ENCODE assay signal across 12 mouse cellular contexts in genomic region chr2:69857882-69858281, GRCm38 (mm10). TPM values are rescaled to one million over a fixed set of nuclear protein-coding genes. Genes with fewer than 3 reads are reported as not detected.
DNase-seq lines count a peak whose midpoint lies in the region; ATAC-seq and TF ChIP-seq lines count a peak whose summit lies in the region.
"Had no signal": no experiment of that assay in that cellular context is flagged by ENCODE, and none has a peak within 500 bp of the region (broad histone marks: within the 10 kb centered on the region; RNA-seq: fewer than 3 reads in every experiment).

No protein-coding gene starts in this region.

- no peak for ATAC-seq in forebrain, postnatal 0 days
- ATAC-seq in forebrain, embryonic 11.5 days (replicated peaks; ENCODE audit: low FRiP score), result no peak
- ATAC-seq in inflammation-experienced regulatory T-cells, adult 6 months, result no peak

- 0 out of 2 replicates have a peak, but pooled peaks cover 7% of the 10 kb centered on the region for H3K4me1 ChIP-seq in forebrain, postnatal 0 days (ENCODE audit: insufficient read depth)
- H3K4me1 ChIP-seq in forebrain, embryonic 11.5 days (replicated peaks; ENCODE audit: control insufficient read depth, insufficient read depth, low read length), result no peaks in the 10 kb centered on the region
- H3K4me1 ChIP-seq in lung, adult 2 months (ENCODE audit: control insufficient read depth, insufficient read depth, low read length), result no peaks in the 10 kb centered on the region

- no peak overlapping the region for H3K27ac ChIP-seq in forebrain, postnatal 0 days (ENCODE audit: low read depth, low read length)
- H3K27ac ChIP-seq in forebrain, embryonic 11.5 days (ENCODE audit: low read depth, low read length), result no peak overlapping the region
- H3K27ac ChIP-seq: heart, embryonic 15.5 days had no signal

- no peak overlapping the region for H3K9ac ChIP-seq in forebrain, postnatal 0 days
- no peak overlapping the region for H3K9ac ChIP-seq in forebrain, embryonic 11.5 days (ENCODE audit: low read length)
- H3K9ac ChIP-seq: heart, embryonic 15.5 days had no signal

- 72% methylated on average over 1 of the region's 1 CpGs for WGBS in forebrain, postnatal 0 days
- 76% methylated on average over 1 of the region's 1 CpGs for WGBS in forebrain, embryonic 11.5 days
- WGBS in lung, adult 2 months, result 70% methylated on average over 1 of the region's 1 CpGs

- no peaks in the 10 kb centered on the region for H3K27me3 ChIP-seq in forebrain, postnatal 0 days (ENCODE audit: insufficient read depth, low read length)
- H3K27me3 ChIP-seq in forebrain, embryonic 11.5 days (ENCODE audit: control insufficient read depth, insufficient read depth, low read length), result no peaks in the 10 kb centered on the region
- H3K27me3 ChIP-seq: heart, embryonic 15.5 days had no signal

- no peaks in the 10 kb centered on the region for H3K36me3 ChIP-seq in forebrain, postnatal 0 days (ENCODE audit: insufficient read depth)
- H3K36me3 ChIP-seq in forebrain, embryonic 11.5 days (ENCODE audit: control insufficient read depth, insufficient read depth, low read length), result no peaks in the 10 kb centered on the region
- H3K36me3 ChIP-seq: heart, embryonic 15.5 days had no signal

- H3K4me3 ChIP-seq in forebrain, postnatal 0 days (ENCODE audit: low read depth, low read length), result no peak overlapping the region
- no peak overlapping the region for H3K4me3 ChIP-seq in forebrain, embryonic 11.5 days (ENCODE audit: low read depth, low read length)
- no peak overlapping the region for H3K4me3 ChIP-seq in lung, adult 2 months (replicated peaks; ENCODE audit: extremely low read depth, low read depth, low read length)
- H3K4me3 ChIP-seq: heart, embryonic 15.5 days had no signal

- peak; percentile 31; the same call in 1 of the 2 replicates for TF ChIP-seq CTCF in forebrain, postnatal 0 days (IDR thresholded peaks at IDR 0.05; ENCODE audit: low read depth)
- peak; percentile 12; the same call in 1 of the 2 replicates for TF ChIP-seq CTCF in lung, adult 2 months (IDR thresholded peaks at IDR 0.05; ENCODE audit: insufficient read depth, low read length)

- TF ChIP-seq POLR2A in lung, adult 2 months (IDR thresholded peaks at IDR 0.05; ENCODE audit: borderline replicate concordance, extremely low read depth, low read depth, low read length), result no peak

- no peaks in the 10 kb centered on the region for H3K9me3 ChIP-seq in forebrain, postnatal 0 days (ENCODE audit: low read length)
- no peaks in the 10 kb centered on the region for H3K9me3 ChIP-seq in forebrain, embryonic 11.5 days (ENCODE audit: control insufficient read depth, low read length)
- H3K9me3 ChIP-seq: heart, embryonic 15.5 days had no signal

- DNase-seq in forebrain, postnatal 0 days, result no peak
- DNase-seq in forebrain, embryonic 11.5 days (ENCODE audit: low spot score), result no peak
- no peak for DNase-seq in lung, adult 2 months
- DNase-seq in lung, postnatal 4 days, result no peak
- peak; percentile 34 for DNase-seq in ES-CJ7 (ENCODE audit: low read depth, low spot score)
- DNase-seq in embryo, embryonic 10.5 days (ENCODE audit: low spot score), result peak; percentile 31
- no peak for DNase-seq in right cerebral cortex, postnatal 4 days
- DNase-seq: adrenal gland, postnatal 10 days; cerebellum, postnatal 10 days; gastrocnemius, postnatal 10 days had no signal

- H3K4me2 ChIP-seq in forebrain, postnatal 0 days (ENCODE audit: low read depth), result no peak overlapping the region
- H3K4me2 ChIP-seq in forebrain, embryonic 11.5 days (ENCODE audit: low read depth, low read length, severe bottlenecking), result no peak overlapping the region
- H3K4me2 ChIP-seq: heart, embryonic 15.5 days had no signal

RNA-seq across cellular contexts. Expression of gene Ssb, which starts 3.5 kb away (rescaled TPM):
- 130 and 152 TPM in 2 replicates for total RNA-seq in forebrain, postnatal 0 days (2014; rRNA removed)
- 287 and 316 TPM in 2 replicates for polyA plus RNA-seq in forebrain, postnatal 0 days (2015; fragmentation: Nextera tagmentation; extraction: Ambion mirVana)
- polyA plus RNA-seq in forebrain, embryonic 11.5 days (2014; fragmentation: Nextera tagmentation; extraction: Ambion mirVana), result 405 and 430 TPM in 2 replicates
- 1.7 and 4.2 TPM in 2 replicates for polyA plus RNA-seq in lung, adult 2 months (2012; rRNA removed)
- 100 to 1,000 TPM; 304 to 401 (median 325) TPM for polyA plus RNA-seq in inflammation-experienced regulatory T-cells, adult 6 months (2017; shearing (Covaris generic))

RNA-seq across cellular contexts. Expression of gene Mettl5, which starts 27.5 kb away (rescaled TPM):
- 12.5 and 13.0 TPM in 2 replicates for total RNA-seq in forebrain, postnatal 0 days (2014; rRNA removed)
- polyA plus RNA-seq in forebrain, postnatal 0 days (2015; fragmentation: Nextera tagmentation; extraction: Ambion mirVana), result 30.5 and 32.3 TPM in 2 replicates
- 43.1 and 45.1 TPM in 2 replicates for polyA plus RNA-seq in forebrain, embryonic 11.5 days (2014; fragmentation: Nextera tagmentation; extraction: Ambion mirVana)
- polyA plus RNA-seq in lung, adult 2 months (2012; rRNA removed), result 4.0 and 4.6 TPM in 2 replicates
- polyA plus RNA-seq in inflammation-experienced regulatory T-cells, adult 6 months (2017; shearing (Covaris generic)), result 10 to 100 TPM; 63.9 to 71.4 (median 69.6) TPM

RNA-seq across cellular contexts. Expression of gene Klhl23, which starts 36.1 kb away (rescaled TPM):
- total RNA-seq in forebrain, postnatal 0 days (2014; rRNA removed), result 163 and 199 TPM in 2 replicates
- polyA plus RNA-seq in forebrain, postnatal 0 days (2015; fragmentation: Nextera tagmentation; extraction: Ambion mirVana), result 43.0 and 87.2 TPM in 2 replicates
- polyA plus RNA-seq in forebrain, embryonic 11.5 days (2014; fragmentation: Nextera tagmentation; extraction: Ambion mirVana), result 36.3 and 36.7 TPM in 2 replicates
- 3.0 and 5.8 TPM in 2 replicates for polyA plus RNA-seq in lung, adult 2 months (2012; rRNA removed)
- polyA plus RNA-seq in inflammation-experienced regulatory T-cells, adult 6 months (2017; shearing (Covaris generic)), result 1 to 10 TPM in 1 of 3 experiments, under 1 TPM in 1, not detected in 1; 0.12 to 1.1 TPM

RNA-seq across cellular contexts. Expression of gene Ubr3, which starts 39.2 kb away (rescaled TPM):
- 42.9 and 53.9 TPM in 2 replicates for total RNA-seq in forebrain, postnatal 0 days (2014; rRNA removed)
- 7.7 and 10.9 TPM in 2 replicates for polyA plus RNA-seq in forebrain, postnatal 0 days (2015; fragmentation: Nextera tagmentation; extraction: Ambion mirVana)
- polyA plus RNA-seq in forebrain, embryonic 11.5 days (2014; fragmentation: Nextera tagmentation; extraction: Ambion mirVana), result 14.0 and 19.6 TPM in 2 replicates
- polyA plus RNA-seq in lung, adult 2 months (2012; rRNA removed), result 10.2 and 14.3 TPM in 2 replicates
- 10 to 100 TPM; 13.4 to 19.8 (median 13.7) TPM for polyA plus RNA-seq in inflammation-experienced regulatory T-cells, adult 6 months (2017; shearing (Covaris generic))

Comparison
In these comparisons a context has a peak if more than half of its experiments do, and no peak if none do; other contexts are left out.
1. DNase-seq: peak in ES-CJ7 (single experiment) and embryo, embryonic 10.5 days (single experiment); none in forebrain, postnatal 0 days (single experiment), forebrain, embryonic 11.5 days (single experiment), lung, adult 2 months (single experiment), lung, postnatal 4 days (0 of 2) and right cerebral cortex, postnatal 4 days (single experiment).
2. RNA of gene Ssb, which starts 3.5 kb away (polyA plus RNA-seq): 405 to 430 TPM in forebrain, embryonic 11.5 days, 304 to 401 TPM in inflammation-experienced regulatory T-cells, adult 6 months and 287 to 316 TPM in forebrain, postnatal 0 days; 1.7 to 4.2 TPM in lung, adult 2 months; every median in the first group is over 10 times any median in the second.